Mouse (Mus musculus) small intestine, adult 2 months (tissue): ENCODE measurements around the gene Pde3a. TPM values are rescaled to one million over a fixed set of nuclear protein-coding genes. Genes with fewer than 3 reads are reported as not detected.

ENCODE experiments used
- H3K27ac ChIP-seq: fragments of 200-500 bp; 2 replicates; pipeline ENCODE4 v1.5.1; 2012; ENCODE audit warnings: low read depth, low read length, control low read depth, inconsistent platforms; ENCODE audit not compliant: insufficient read depth
- H3K27me3 ChIP-seq: fragments of 200-500 bp; 2 replicates; pipeline ENCODE4 v1.6.1; 2012; ENCODE audit warnings: mild to moderate bottlenecking, moderate library complexity, low read length, inconsistent platforms; ENCODE audit not compliant: control insufficient read depth, insufficient read depth
- H3K36me3 ChIP-seq: fragments of 200-500 bp; 2 replicates; pipeline ENCODE4 v1.6.1; 2012; ENCODE audit warnings: mild to moderate bottlenecking, low read length, control low read depth, inconsistent platforms; ENCODE audit not compliant: control insufficient read depth, insufficient read depth
- H3K4me1 ChIP-seq: fragments of 200-500 bp; 2 replicates; pipeline ENCODE4 v1.6.1; 2012; ENCODE audit warnings: low read length, inconsistent platforms, mixed read lengths; ENCODE audit not compliant: control insufficient read depth, insufficient read depth, insufficient read length
- H3K4me3 ChIP-seq: fragments of 200-500 bp; 2 replicates; pipeline ENCODE4 v1.5.1; 2012; ENCODE audit warnings: low read depth, mild to moderate bottlenecking, control low read depth, inconsistent platforms, low read length, moderate library complexity
- CTCF ChIP-seq: fragments of 200-500 bp; IDR thresholded peaks from 2 replicates; pipeline ENCODE4 v1.5.1; 2012; ENCODE audit warnings: low read depth, mild to moderate bottlenecking, control low read depth, inconsistent platforms, low read length, moderate library complexity, mixed read lengths; ENCODE audit not compliant: insufficient replicate concordance, insufficient read length; ENCODE audit errors: extremely low read depth
- POLR2A ChIP-seq: fragments of 200-500 bp; IDR thresholded peaks from 2 replicates; pipeline ENCODE4 v1.6.1; 2012; ENCODE audit warnings: low read depth, mild to moderate bottlenecking, control low read depth, inconsistent platforms, low read length, moderate library complexity
- WGBS: fragments of 180-500 bp; shearing (Covaris S2); methylation state at CpG from one replicate; pipeline ENCODE4 v1.1.7; 2018; 5-methylcytosine and 5-hydroxymethylcytosine counted together
- polyA plus RNA-seq: library from polyadenylated mRNA; depleted of rRNA; stranded (reverse); fragments of >200 nt; gene quantifications from 2 replicates; pipeline ENCODE4 v1.2.3, GENCODE M21; 2012

Gene Pde3a
- polyA plus RNA-seq, 1 experiment, result 7.9 TPM

- Histone ChIP-seq H3K27me3 (no peaks in the 10 kb centered on the region), H3K36me3 (no peaks in the 10 kb centered on the region), H3K4me1 (no peaks in the 10 kb centered on the region), H3K4me3 (no peak overlapping the region), H3K27ac (no peak overlapping the region)
- 60% methylated on average over 8 of the region's 8 CpGs for WGBS
- TF ChIP-seq POLR2A (no peak), CTCF (no peak)
Measured at GRCm38 (mm10) chr6:141448886-141449285, 199.8 kb downstream of the Pde3a start.

- peaks cover 4% of the 10 kb centered on the region for H3K36me3 ChIP-seq
- no peak overlapping the region for H3K4me3 ChIP-seq
- no peak overlapping the region for H3K27ac ChIP-seq
- no peaks in the 10 kb centered on the region for H3K4me1 ChIP-seq
- H3K27me3 ChIP-seq, result no peaks in the 10 kb centered on the region
- WGBS, result 70% methylated on average over 5 of the region's 5 CpGs
- TF ChIP-seq CTCF (no peak), POLR2A (no peak)
Measured at GRCm38 (mm10) chr6:141455335-141455734, 206.3 kb downstream of the Pde3a start.

GRCm38 (mm10) chr6:141456591-141456990 is 207.5 kb downstream of the Pde3a start:
- Histone ChIP-seq H3K27ac (no peak overlapping the region), H3K4me1 (no peaks in the 10 kb centered on the region), H3K4me3 (no peak overlapping the region), H3K36me3 (peaks cover 7% of the 10 kb centered on the region), H3K27me3 (no peaks in the 10 kb centered on the region)
- no peak for TF ChIP-seq CTCF
- no peak for TF ChIP-seq POLR2A
- WGBS, result 73% methylated on average over 3 of the region's 3 CpGs

GRCm38 (mm10) chr6:141470251-141470650 is 221.2 kb downstream of the Pde3a start:
- Histone ChIP-seq H3K27me3 (no peaks in the 10 kb centered on the region), H3K27ac (no peak overlapping the region), H3K36me3 (peaks cover 24% of the 10 kb centered on the region), H3K4me3 (no peak overlapping the region), H3K4me1 (no peaks in the 10 kb centered on the region)
- no peak for TF ChIP-seq CTCF
- TF ChIP-seq POLR2A, result no peak
- 93% methylated on average over 2 of the region's 2 CpGs for WGBS

GRCm38 (mm10) chr6:141474223-141474622 is 225.2 kb downstream of the Pde3a start:
- no peak overlapping the region for H3K27ac ChIP-seq

GRCm38 (mm10) chr6:141474696-141475095 is 225.6 kb downstream of the Pde3a start:
- 55% methylated on average over 3 of the region's 3 CpGs for WGBS
- H3K27ac ChIP-seq, result no peak overlapping the region

More at GRCm38 (mm10) chr6:141474223-141474622, 225.2 kb downstream of the Pde3a start:
- Histone ChIP-seq H3K4me1 (no peaks in the 10 kb centered on the region), H3K36me3 (peaks cover 24% of the 10 kb centered on the region), H3K27me3 (no peaks in the 10 kb centered on the region), H3K4me3 (no peak overlapping the region)
- TF ChIP-seq CTCF, result no peak
- no peak for TF ChIP-seq POLR2A
- WGBS, result 61% methylated on average over 2 of the region's 2 CpGs

GRCm38 (mm10) chr6:141485302-141486021 is 236.4 kb downstream of the Pde3a start:
- no peaks in the 10 kb centered on the region for H3K27me3 ChIP-seq
- peaks cover 28% of the 10 kb centered on the region for H3K36me3 ChIP-seq
- H3K4me3 ChIP-seq, result no peak overlapping the region
- WGBS, result 75% methylated on average over 10 of the region's 10 CpGs
- H3K4me1 ChIP-seq, result no peaks in the 10 kb centered on the region
- TF ChIP-seq CTCF (no peak), POLR2A (no peak)
- no peak overlapping the region for H3K27ac ChIP-seq

More at GRCm38 (mm10) chr6:141474696-141475095, 225.6 kb downstream of the Pde3a start:
- peaks cover 25% of the 10 kb centered on the region for H3K36me3 ChIP-seq
- no peaks in the 10 kb centered on the region for H3K4me1 ChIP-seq
- no peaks in the 10 kb centered on the region for H3K27me3 ChIP-seq
- H3K4me3 ChIP-seq, result no peak overlapping the region
- TF ChIP-seq CTCF (no peak), POLR2A (no peak)

GRCm38 (mm10) chr6:141487266-141487665 is 238.2 kb downstream of the Pde3a start:
- Histone ChIP-seq H3K36me3 (peaks cover 32% of the 10 kb centered on the region), H3K4me3 (no peak overlapping the region), H3K4me1 (no peaks in the 10 kb centered on the region), H3K27ac (no peak overlapping the region), H3K27me3 (no peaks in the 10 kb centered on the region)
- no peak for TF ChIP-seq POLR2A
- no peak for TF ChIP-seq CTCF
- WGBS, result 81% methylated on average over 7 of the region's 7 CpGs
